Mouse (Mus musculus): ENCODE results near the gene Fam208b.

DNA sequence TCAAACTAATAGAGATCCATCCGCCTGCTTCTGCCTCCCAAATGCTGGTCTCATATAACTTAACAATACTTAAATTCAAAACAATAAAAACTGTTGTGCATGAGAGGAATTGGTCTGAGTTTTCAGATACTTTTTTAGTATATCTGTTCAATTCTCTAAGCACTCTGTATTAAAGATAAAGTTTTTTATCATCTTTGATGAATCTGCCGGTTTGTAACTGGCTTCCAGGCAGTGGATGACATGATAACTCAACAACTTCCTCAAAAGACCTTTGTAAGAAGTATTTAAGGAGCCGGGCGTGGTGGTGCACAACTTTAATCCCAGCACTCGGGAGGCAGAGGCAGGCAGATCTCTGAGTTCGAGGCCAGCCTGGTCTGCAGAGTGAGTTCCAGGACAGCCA, 14.7 kb downstream of the Fam208b start:
- TF ChIP-seq GATA1 (IDR thresholded peaks at IDR 0.05; ENCODE audit: low read length) (no peak), TAL1 (IDR thresholded peaks at IDR 0.05; ENCODE audit: low read length) (no peak)

Measured in erythroblast, embryonic 14.5 days (primary cell).